Comparison of ENCODE assay signal across 24 mouse cellular contexts in genomic region chr5:17879924-17880323, GRCm38 (mm10). TPM values are rescaled to one million over a fixed set of nuclear protein-coding genes. Genes with fewer than 3 reads are reported as not detected.
DNase-seq lines count a peak whose midpoint lies in the region; ATAC-seq and TF ChIP-seq lines count a peak whose summit lies in the region.
"Had no signal": no experiment of that assay in that cellular context is flagged by ENCODE, and none has a peak within 500 bp of the region (broad histone marks: within the 10 kb centered on the region; RNA-seq: fewer than 3 reads in every experiment).

No protein-coding gene starts in this region.

- no peak for TF ChIP-seq CTCF in heart, postnatal 0 days (IDR thresholded peaks at IDR 0.05; ENCODE audit: low read depth)
- TF ChIP-seq CTCF in C2C12 (IDR thresholded peaks at IDR 0.05; ENCODE audit: control insufficient read depth, insufficient read depth, insufficient read length), result no peak
- TF ChIP-seq CTCF in bone marrow macrophage, adult 2 months (IDR thresholded peaks at IDR 0.05; ENCODE audit: low read depth, low read length), result no peak

- H3K27ac ChIP-seq in heart, postnatal 0 days (ENCODE audit: low read depth), result peak overlapping the region; percentile 91
- peak overlapping the region; percentile 82 for H3K27ac ChIP-seq in bone marrow macrophage, adult 2 months (ENCODE audit: insufficient read depth, low read depth, low read length)
- H3K27ac ChIP-seq: embryonic facial prominence, embryonic 13.5 days; forebrain, embryonic 13.5 days; hindbrain, embryonic 12.5 days; liver, embryonic 14.5 days; lung, embryonic 15.5 days; midbrain, embryonic 12.5 days had no signal

- intact Hi-C loops in heart, postnatal 14 days (cut with DNase I), result loop anchor here (5.0 to 10.0 kb wide), 2 partner anchors 43 to 125 kb away; no protein-coding TSS in a partner anchor

- H3K27me3 ChIP-seq in heart, postnatal 0 days (ENCODE audit: control insufficient read depth, insufficient read depth, low read length), result no peaks in the 10 kb centered on the region
- H3K27me3 ChIP-seq in C2C12 (ENCODE audit: control insufficient read depth, insufficient read depth, insufficient read length), result no peaks in the 10 kb centered on the region
- H3K27me3 ChIP-seq: embryonic facial prominence, embryonic 13.5 days; forebrain, embryonic 13.5 days; heart, embryonic 12.5 days; hindbrain, embryonic 12.5 days; lung, embryonic 15.5 days; midbrain, embryonic 12.5 days had no signal

- no peak for TF ChIP-seq POLR2A in bone marrow macrophage, adult 2 months (IDR thresholded peaks at IDR 0.05; ENCODE audit: borderline replicate concordance, low read depth, low read length)

- no peak for ATAC-seq in heart, postnatal 0 days (ENCODE audit: insufficient read depth, low read depth)
- peak; percentile 54 for ATAC-seq in megakaryocyte, adult 5-6 weeks (ENCODE audit: poor library complexity, severe bottlenecking)
- ATAC-seq: CD4-positive, CD25-positive, alpha-beta regulatory T cell, adult 4 months; forebrain, embryonic 13.5 days; Patski had no signal

- no peak overlapping the region for H3ac ChIP-seq in C2C12 (ENCODE audit: control insufficient read depth, insufficient read length, low read depth)

- 72% methylated on average over 1 of the region's 1 CpGs for WGBS in heart, postnatal 0 days

- H3K36me3 ChIP-seq in heart, postnatal 0 days (replicated peaks; ENCODE audit: control insufficient read depth, insufficient read depth, low read length), result no peaks in the 10 kb centered on the region
- no peaks in the 10 kb centered on the region for H3K36me3 ChIP-seq in C2C12 (ENCODE audit: control insufficient read depth, insufficient read depth)
- H3K36me3 ChIP-seq: embryonic facial prominence, embryonic 13.5 days; heart, embryonic 12.5 days; hindbrain, embryonic 12.5 days; lung, embryonic 15.5 days; midbrain, embryonic 12.5 days had no signal

- no peaks in the 10 kb centered on the region for H3K79me2 ChIP-seq in C2C12 (ENCODE audit: control insufficient read depth, insufficient read depth)

- no peak for TF ChIP-seq EP300 in heart, postnatal 0 days (IDR thresholded peaks at IDR 0.05; ENCODE audit: low read depth)

- no peak overlapping the region for H3K9ac ChIP-seq in heart, postnatal 0 days (replicated peaks; ENCODE audit: low read depth, low read length)
- H3K9ac ChIP-seq: embryonic facial prominence, embryonic 13.5 days; forebrain, embryonic 13.5 days; heart, embryonic 12.5 days; hindbrain, embryonic 12.5 days; liver, embryonic 14.5 days; lung, embryonic 15.5 days; midbrain, embryonic 12.5 days had no signal

- DNase-seq in heart, postnatal 0 days (ENCODE audit: low spot score), result no peak
- DNase-seq in heart, postnatal 14 days, result no peak
- DNase-seq in layer of hippocampus, postnatal 10 days (ENCODE audit: low spot score in 2 of 2), result no peak
- DNase-seq in left cerebral cortex, adult 9 months (ENCODE audit: low spot score in 2 of 2), result no peak
- no peak for DNase-seq in kidney, postnatal 25 days
- DNase-seq: cerebellum, adult 18-20 months; cerebellum, postnatal 14 days; embryo, embryonic 11 days; kidney, adult 9 months; kidney, postnatal 14 days; spleen, adult 18-20 months; thymus, postnatal 25 days had no signal

- no peaks in the 10 kb centered on the region for H3K9me3 ChIP-seq in heart, postnatal 0 days (replicated peaks; ENCODE audit: control insufficient read depth, low read length)
- H3K9me3 ChIP-seq: embryonic facial prominence, embryonic 13.5 days; forebrain, embryonic 13.5 days; heart, embryonic 12.5 days; hindbrain, embryonic 12.5 days; lung, embryonic 15.5 days; midbrain, embryonic 12.5 days had no signal

- no peaks in the 10 kb centered on the region for H3K79me3 ChIP-seq in C2C12 (ENCODE audit: low read depth)

- H3K4me2 ChIP-seq in heart, postnatal 0 days (ENCODE audit: low read depth, low read length), result no peak overlapping the region
- H3K4me2 ChIP-seq: embryonic facial prominence, embryonic 13.5 days; forebrain, embryonic 13.5 days; heart, embryonic 12.5 days; hindbrain, embryonic 12.5 days; lung, embryonic 15.5 days; midbrain, embryonic 12.5 days had no signal

- H3K4me1 ChIP-seq in heart, postnatal 0 days (ENCODE audit: control insufficient read depth, insufficient read depth), result peaks cover 26% of the 10 kb centered on the region
- peaks cover 26% of the 10 kb centered on the region for H3K4me1 ChIP-seq in bone marrow macrophage, adult 2 months (ENCODE audit: control insufficient read depth, insufficient read depth, low read length)
- H3K4me1 ChIP-seq: embryonic facial prominence, embryonic 13.5 days; forebrain, embryonic 13.5 days; hindbrain, embryonic 12.5 days; midbrain, embryonic 12.5 days had no signal

- H3K4me3 ChIP-seq in heart, postnatal 0 days (ENCODE audit: low read depth, low read length), result no peak overlapping the region
- no peak overlapping the region for H3K4me3 ChIP-seq in C2C12 (ENCODE audit: insufficient read depth, poor library complexity, severe bottlenecking)
- no peak overlapping the region for H3K4me3 ChIP-seq in bone marrow macrophage, adult 2 months (ENCODE audit: insufficient read depth, low read length)
- H3K4me3 ChIP-seq: embryonic facial prominence, embryonic 13.5 days; forebrain, embryonic 13.5 days; heart, embryonic 12.5 days; hindbrain, embryonic 12.5 days; lung, embryonic 15.5 days; midbrain, embryonic 12.5 days had no signal

TF ChIP-seq in C2C12, 6 proteins besides CTCF, POLR2A, EP300 and RAD21:
- no peak for TF ChIP-seq MYOG (IDR thresholded peaks at IDR 0.05; ENCODE audit: control insufficient read depth, extremely low read depth, insufficient read length)
- TF ChIP-seq CEBPB (IDR thresholded peaks at IDR 0.05; ENCODE audit: low read depth), result peak; percentile 32

RNA-seq across cellular contexts. Expression of gene Cd36, which starts 8.7 kb away (rescaled TPM):
- 373 and 526 TPM in 2 replicates for total RNA-seq in heart, postnatal 0 days (2014; rRNA removed; ENCODE audit: low replicate concordance)
- polyA plus RNA-seq in heart, postnatal 0 days (2015; fragmentation: Nextera tagmentation; extraction: Ambion mirVana), result 601 and 603 TPM in 2 replicates
- total RNA-seq in heart, postnatal 14 days (2021), result 1,000 to 10,000 TPM; 1,593 to 1,754 TPM
- polyA plus RNA-seq in C2C12 (2012; fragmentation: generic; extraction: Trizol), result 0.01 TPM
- polyA plus RNA-seq in bone marrow macrophage, adult 2 months (2012; ENCODE audit: insufficient read depth, insufficient read length, missing spikeins), result 390 and 451 TPM in 2 replicates
- total RNA-seq in megakaryocyte, adult 5-6 weeks (2015), result 5.0 and 11.1 TPM in 2 replicates
- 4.3 and 6.0 TPM in 2 replicates for total RNA-seq in megakaryocyte, adult 5-6 weeks (2017)
- 1 to 10 TPM; 1.3 TPM for total RNA-seq in layer of hippocampus, postnatal 10 days (2021)

Comparison
In these comparisons a context has a peak if more than half of its experiments do, and no peak if none do; other contexts are left out.
1. RNA of gene Cd36, which starts 8.7 kb away (total RNA-seq): 1,593 to 1,754 TPM in heart, postnatal 14 days and 373 to 526 TPM in heart, postnatal 0 days; 4.3 to 11.1 TPM in megakaryocyte, adult 5-6 weeks and 1.3 TPM in layer of hippocampus, postnatal 10 days; every median in the first group is over 10 times any median in the second.